Mouse (Mus musculus): Measurements from ENCODE around the gene Pam16. TPM values are rescaled to one million over a fixed set of nuclear protein-coding genes. Genes with fewer than 3 reads are reported as not detected.
A peak's percentile ranks its signal among the peaks of the same experiment; 100 is the strongest.

Pam16 gene
- polyA plus RNA-seq, 3 experiments from 2014 or later: 17.3 to 41.9 (median 31.7) TPM

DNA sequence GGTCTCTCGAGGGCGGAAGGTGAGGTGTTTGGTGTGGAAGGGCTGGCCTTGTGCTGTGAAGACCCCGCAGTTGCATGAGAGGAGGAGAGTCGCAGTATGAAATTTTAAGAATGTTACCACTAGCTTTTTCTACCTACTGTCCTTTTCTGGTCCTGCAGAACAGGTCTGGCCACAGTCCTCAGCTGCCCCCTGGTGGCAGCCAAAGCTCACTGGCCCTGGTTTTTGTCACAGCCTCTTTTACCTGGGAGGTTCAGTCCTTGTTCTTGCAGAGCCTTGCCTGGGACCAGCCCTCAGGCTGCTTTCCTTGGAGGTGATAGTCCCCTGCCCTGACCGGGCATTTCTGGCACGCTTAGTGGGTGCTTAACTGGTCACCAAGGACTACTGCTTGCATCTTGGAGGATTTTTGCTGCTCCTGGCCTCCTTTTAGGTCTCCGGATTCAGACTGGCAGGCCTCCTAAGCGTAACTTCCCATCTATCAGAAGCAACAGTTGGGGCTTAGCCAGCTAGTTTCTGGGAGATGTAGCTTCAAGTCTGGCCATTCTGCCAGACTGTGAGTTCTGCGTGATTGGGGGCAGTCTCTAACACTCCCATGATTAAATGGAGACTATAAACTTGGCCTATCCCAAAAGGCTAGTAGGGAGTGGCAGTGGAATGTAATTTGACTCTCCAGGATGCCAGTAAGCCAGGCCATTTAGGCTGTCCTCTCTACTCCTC is 16.8 kb downstream of the Pam16 start:
- ATAC-seq: peak; percentile 93

DNA sequence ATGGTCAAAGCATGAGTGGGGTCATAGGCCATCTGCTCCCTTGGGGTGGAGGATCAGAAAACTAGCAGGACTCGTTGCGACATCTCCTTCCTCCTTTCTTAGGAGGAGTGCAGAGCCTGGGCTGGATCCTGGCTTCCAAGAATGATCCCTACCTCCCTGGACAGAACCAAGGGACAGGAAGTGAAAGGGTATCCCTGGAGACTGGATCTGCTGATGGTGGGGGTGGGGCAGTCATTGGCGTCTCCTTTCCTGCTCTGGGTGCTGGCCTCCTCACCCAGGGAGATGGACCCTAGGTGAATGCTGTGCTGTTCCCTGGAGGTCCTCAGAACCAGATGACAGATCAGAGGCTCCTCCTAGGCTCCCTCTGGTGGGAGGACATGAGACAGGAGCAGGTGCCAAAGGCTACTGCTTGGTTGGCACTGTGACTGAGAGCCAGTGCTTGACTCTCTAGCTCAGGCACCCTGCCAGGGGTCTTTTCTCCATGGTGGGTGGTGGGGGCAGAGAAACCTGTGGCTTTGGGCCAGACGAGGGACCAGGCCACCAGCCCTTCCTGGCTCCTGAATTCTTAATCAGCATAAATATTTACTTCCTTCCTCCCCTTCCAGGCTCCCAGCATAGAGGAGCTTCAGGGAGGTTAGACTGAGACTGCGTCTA is 18.2 kb downstream of the Pam16 start:
- no peak for ATAC-seq

DNA sequence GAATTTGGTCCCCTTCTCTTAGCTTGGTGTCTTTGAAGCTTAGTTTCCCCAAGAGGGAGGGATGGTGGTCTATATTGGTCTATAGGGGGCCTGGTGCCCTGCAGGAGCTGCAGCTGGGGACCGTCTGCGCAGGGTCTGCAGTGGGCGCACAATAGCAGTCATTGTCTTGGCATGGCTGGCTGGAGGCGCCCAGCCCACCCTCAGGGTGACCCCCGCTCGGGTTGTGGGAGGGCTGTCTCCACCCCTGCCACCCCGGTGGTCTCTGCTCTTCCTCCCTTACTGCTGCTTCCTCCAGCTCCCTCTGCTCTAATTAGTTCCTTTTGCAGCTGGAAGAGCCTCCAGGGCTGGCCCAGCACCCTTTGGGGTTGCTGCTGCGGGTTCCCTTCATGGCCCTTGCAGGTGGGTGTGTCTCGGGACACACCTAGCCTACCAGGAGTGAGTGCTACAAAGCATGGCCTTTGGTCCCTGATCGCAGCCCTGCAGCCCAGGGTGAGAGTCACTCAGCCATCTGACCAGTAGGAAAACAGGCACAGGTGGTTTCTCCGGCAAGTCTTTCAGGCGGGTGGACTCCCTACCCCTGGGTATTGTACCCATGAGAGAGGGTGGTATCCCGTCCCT is 19.2 kb downstream of the Pam16 start:
- ATAC-seq: no peak

DNA sequence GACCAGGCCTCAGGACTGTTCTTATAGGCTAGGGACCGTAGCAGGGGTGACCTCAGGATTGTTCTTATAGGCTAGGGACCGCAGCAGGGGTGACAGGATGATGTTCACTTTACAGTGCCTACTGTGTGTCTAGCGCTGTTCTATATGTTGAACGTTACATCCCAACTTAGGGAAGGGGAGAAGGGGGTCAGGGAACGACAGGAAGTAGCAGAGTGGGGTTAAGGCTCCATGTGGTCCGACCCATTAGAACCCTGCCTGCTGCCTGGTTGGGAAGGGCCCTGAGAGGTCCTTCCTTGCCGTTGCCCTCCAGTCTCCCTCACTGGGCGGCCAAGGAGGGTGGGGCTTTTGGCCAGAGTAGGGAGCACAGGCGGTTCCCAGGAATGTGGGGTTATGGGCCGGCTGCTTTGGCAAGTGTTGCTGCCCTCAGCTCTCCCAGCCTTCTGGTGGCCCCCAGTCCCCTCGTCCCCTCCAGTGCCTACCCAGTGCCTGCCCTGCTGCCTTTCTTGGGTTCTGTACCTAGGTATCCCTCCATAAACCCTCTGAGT is 20.4 kb downstream of the Pam16 start:
- no peak for ATAC-seq

DNA sequence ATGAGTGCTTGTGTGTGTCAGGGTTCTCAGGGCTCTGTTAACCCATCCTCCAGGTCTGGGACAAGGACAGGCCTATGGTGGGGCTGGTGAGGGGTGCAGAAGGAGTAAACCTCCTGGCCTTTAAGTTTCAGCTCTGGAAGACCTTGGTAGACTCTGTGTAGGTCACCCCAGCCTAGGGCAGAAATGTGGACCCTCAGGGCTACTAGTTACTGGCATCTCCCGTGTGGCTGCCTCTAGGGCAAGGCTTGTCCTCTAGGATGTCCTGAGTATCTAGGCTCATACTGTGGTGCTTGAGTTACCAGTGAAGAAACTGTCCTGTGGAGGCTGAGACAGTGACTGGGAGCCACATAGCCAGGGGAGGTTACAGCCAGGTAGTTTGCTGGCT is 21.3 kb downstream of the Pam16 start:
- no peak for ATAC-seq

DNA sequence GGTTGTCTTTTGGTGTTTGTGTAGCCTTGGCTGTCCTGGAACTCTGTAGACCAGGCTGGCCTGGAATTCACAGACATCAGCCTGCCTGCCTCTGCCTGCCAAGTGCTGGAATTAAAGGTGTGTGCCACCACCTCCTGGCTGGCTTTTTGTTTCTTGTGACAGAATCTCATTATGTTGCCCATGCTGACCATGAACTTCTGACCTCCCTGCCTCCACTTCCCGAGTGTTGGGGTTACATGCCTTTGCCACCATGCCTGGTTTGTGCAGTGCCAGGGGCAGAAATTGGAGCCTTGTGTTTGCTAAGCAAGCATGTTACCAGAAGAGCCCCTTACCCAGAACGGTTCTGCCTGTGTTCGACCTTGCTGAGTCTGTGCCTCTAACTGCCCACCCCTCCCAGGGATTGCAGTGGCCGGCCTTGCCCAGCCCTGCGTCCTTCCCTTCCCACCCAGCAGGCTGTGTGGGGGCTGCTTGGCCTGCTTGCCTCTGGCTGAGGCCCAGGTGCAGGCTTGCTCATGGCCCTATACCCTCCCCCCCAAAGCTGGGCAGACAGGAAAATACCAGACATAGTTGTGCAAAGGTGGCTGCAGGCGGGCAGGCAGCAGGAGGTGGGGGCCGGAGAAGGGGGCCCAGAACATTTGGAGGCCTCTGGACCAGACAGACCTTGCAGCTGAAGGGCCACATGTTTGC is 21.9 kb downstream of the Pam16 start:
- ATAC-seq: no peak

DNA sequence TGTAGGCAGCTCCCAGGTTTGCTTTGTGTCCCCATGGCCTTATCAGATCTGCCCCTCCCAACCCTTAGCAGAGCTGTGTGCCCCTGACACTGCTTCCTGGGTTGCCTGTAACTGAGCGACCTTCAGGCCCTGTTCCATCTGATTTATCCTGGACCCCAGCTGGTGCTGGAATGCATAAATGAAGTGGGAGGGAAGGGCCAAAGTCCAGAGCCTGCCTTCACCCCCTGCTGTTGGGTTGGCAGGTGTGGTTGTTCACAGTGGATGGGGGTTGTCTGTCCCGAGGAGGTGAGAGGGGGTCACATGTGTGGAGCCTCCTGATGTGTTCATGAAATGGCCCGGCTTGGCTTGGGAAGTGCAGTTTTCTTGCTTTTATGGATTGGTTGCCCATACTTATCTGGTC is 22.6 kb downstream of the Pam16 start:
- no peak for ATAC-seq

DNA sequence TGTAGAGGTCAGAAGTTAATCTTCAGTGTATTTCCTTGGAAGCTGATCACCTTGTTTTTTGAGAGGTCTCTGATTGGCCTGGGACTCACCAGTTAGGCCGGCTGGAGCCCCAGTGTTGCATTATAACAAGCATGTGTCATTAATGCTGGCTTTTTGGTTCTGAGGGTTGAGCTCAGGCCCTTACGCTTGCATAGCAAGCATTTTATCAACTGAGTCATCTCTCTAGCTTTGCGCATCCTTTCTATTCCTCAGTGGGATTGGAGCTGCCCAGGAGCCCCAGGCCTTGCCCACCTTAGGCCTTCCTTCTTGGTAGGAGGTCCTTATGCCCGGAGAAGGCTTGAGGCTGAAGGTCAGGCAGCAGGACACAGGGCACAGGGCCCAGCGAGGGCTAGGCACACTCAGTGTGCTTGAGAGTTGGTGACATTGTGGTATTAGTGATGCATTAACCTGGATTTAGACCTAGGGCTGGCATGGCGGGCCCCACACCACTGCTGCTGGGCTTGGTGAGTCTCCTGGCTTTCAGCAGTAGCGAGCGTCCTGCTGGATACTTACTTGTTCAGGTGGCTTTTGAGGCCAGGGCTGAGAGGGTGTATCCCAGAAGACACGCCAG is 24.0 kb downstream of the Pam16 start:
- no peak for ATAC-seq

DNA sequence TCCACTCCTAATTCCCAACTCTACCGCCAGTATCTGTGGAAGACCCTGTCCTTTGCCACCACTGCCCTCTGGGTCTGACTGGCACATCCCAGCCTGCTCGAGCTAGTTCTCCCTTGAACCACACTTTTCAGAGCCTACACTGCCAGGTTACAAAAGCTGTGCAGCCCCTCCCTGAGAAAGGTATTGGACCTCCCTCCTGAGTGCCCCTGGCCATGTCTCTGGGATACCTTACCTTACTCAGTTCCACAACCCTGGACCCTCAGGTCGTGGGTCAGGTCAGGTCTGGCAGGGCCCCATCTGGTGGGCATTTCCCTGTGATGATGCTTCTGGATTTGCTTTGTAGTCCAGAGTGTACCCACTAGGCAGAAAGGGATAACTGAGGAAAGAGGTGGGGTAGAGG is 25.2 kb downstream of the Pam16 start:
- no peak for ATAC-seq

DNA sequence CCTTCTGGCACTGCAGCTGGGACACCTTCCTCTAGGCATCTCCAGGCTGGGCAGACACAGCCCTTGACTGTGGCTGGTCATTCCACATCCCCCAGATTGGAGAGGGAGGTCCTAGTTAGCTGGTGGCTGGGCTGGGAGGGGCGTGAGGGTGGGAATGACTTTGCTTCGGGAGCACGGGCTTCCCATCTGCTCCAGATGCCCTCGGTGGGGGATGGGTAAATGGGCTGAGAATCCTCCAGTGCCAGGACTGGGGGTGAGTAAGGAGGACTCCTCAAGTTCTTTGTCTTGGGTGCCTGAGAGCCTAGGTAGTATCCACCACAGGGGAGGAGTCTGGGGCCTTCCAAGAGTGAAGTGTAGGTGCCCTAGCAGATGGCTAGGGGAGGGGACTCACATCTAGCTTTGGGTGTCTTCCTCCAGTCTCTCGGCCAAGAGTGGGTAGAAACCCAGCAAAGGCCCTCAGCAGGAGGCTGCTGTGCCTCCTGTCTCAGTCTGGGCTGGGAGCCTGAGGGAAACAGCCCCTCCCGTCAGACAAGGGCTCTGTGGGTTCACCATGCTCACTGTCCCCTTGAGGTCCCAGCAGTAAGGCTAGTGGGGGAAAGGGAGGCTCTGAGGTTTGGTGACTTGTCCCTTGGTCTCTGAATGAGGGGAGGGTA is 25.8 kb downstream of the Pam16 start:
- ATAC-seq: no peak

DNA sequence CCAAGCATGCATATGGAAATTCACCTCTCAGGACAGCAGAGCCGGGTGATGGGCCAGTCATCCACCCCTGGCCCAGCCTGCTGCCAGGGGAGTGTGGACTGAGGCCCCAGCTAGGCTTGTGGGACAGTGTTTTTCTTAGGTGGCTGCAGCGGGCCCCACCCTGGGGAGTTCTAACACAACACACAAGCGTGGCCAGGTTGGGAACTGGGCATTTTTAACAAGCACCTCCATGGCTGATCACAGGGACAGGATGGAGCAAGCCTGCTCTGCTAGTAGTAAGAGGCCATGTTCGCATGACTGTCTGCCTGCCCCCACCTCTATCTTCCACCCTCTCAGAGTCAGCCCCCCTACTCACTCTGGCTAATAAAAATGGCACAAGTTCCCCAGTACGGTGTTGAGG is 26.7 kb downstream of the Pam16 start:
- ATAC-seq: no peak

DNA sequence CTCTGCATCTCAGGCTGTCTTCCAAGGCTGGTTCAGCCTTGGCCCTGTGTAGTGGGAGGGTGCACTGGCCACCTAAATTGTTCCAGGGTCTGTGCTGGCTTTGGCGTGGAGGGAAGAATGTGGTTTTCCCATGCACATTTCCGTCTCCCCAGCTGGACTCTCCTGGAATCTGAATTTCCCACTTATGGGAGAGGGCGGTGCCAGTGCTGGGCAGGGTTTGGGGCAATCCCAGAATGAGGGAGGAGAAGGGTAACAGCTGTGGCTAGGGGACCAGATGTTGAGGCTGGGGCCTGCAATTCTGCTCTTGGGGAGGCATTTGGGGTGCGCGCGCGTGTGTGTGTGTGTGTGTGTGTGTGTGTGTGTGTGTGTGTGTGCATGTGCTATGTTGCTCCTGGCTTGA is 27.5 kb downstream of the Pam16 start:
- no peak for ATAC-seq

DNA sequence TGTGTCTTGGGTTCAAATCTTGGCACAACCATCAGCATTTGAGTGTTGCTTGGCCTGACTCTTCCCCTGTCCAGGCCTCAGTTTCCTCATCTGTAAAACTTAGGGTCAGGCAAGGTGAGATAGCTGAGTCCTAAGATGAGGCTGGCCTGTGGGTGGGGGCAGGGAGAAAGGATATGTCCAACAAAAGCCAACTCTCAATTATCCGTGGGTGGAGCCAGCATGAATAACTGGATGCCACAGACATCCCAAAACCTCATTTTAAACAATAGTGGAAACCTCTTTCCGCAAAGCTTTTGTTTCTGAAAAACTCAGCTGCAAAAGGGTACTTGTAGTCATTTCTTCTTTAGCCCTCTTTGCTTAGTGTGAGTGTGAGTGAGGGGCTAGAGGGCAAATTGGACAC is 28.0 kb downstream of the Pam16 start:
- no peak for ATAC-seq

DNA sequence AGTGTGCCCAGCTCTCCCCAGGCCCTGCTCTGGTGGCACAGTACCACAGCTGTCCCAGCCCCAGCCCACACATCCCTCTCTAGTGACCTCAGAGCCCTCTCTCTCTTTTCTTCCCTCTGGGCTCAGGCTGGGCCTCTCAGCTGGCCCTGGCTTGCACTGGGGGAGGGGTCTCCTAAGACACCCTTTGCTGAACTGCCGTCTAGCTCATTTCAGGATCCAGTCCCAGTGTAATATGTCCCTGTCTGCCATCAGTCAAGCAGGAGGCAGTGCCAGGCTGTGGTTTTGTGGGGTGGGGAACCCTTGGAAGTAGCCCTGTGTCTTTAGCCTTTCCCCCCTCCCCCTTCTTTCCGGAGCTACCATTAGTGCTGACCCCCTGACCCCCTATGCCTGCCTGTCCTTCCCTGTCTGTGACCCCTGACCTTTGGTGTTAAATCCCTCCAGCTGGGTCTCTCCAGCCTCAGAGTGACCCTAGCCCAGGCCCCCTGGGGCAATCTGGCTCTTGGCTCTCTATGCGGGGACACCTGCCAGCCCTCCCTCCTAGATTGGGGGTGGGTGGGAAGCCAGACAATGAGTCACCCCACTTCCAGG is 28.6 kb downstream of the Pam16 start:
- ATAC-seq: no peak

DNA sequence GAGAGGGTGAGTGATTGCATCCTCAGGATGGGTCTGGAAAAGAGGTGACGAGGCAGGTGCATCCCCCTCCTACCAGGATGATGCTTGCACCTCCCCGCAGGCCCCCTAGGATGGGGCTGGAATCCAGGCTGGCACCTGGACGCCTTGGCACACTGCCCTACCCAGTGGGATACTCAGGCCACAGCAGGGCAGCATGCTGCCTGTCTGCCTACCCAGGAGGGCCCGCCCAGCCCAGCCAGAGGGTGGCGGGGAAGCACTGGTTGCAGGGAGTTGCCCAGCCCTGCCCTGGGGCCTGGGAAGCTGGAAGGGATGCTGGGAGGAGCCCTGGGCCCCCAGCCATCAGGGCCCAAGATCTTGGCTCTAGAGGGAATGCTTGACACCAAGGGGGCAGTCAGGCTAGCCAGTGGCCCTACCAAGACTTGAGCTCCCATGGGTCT is 29.2 kb downstream of the Pam16 start:
- ATAC-seq: no peak

DNA sequence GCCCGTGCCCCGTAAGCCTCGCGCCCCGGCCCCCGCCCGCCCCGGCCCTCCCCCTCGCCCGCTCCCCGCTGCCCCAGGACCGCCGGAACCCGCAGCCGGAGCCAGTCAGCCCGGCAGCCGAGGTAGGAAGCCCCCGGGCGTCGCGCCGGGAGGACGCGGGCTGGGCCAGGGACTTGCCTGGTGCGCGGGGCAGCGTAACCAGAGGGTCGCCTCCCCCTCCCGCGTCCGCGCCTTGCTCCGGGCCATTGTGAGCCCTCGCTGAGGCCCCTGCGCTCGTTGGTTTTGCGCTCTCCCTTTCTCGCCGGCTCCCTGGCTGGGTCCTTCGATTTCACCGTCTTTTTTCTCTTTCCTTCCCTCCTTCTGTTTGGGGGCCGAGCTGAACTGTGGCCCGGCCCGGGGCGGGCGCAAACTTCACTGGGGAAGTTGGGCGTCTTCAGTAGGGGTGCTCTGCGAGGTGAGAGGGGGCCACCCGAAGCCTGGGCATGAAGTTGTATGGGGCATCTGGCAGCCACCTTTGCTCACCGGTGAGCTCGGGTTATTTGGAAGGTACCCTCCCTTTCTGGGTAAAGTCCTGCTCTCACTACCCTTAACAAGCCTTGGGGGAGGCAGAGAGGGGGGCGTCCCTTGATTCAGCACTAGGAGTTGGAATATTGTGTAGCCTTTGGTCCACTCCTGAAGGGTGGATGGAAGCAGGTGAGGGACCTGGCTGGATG is 29.8 kb downstream of the Pam16 start:
- ATAC-seq: peak; percentile 30

DNA sequence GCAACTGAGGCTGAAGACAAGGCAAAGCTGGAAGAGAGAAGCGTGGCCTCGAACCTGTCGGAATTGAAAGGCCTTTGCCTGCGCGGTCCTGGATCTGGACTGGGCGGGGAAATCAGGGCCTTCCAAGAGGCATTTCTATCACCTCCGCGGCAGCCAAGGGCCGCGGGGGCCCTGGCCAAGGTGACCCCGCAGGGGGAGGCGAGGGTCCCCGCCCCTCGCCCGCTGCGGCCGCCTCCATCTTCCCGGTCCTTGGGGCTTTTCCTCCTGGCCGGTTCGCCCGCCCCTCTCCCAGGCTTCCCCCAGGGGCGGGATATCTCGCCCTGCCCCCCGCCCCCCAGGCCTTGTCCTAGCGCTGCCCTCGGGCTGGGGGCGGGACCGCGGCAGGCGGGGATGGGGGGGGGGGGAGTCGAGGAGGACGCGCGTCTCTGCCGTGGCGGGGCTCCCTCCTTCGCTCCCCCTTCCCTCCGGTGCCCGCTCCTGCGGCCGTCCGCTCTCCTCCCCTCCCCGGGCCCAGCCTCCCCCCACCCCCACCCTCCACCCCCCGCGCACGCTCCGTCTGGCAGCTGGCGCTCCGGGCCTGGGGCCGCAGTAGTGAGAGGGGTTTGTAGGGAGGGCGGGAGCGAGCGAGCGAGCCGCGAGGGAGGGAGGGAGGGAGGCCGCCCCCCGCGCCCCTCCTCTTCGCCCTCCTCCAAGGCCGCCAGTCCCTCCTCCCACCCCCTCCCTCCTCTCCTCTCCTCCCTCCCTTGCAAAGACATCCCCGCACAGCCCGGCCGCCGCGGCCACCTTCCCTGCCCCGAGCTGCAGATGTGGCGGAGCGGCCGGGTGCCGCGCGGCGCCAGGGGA is 30.6 kb downstream of the Pam16 start, which contains the start of gene Glis2:
Gene Glis2 (plus strand): TSS at position 743 of the 843 bp plus-strand sequence.
- peak; percentile 30 for ATAC-seq

DNA sequence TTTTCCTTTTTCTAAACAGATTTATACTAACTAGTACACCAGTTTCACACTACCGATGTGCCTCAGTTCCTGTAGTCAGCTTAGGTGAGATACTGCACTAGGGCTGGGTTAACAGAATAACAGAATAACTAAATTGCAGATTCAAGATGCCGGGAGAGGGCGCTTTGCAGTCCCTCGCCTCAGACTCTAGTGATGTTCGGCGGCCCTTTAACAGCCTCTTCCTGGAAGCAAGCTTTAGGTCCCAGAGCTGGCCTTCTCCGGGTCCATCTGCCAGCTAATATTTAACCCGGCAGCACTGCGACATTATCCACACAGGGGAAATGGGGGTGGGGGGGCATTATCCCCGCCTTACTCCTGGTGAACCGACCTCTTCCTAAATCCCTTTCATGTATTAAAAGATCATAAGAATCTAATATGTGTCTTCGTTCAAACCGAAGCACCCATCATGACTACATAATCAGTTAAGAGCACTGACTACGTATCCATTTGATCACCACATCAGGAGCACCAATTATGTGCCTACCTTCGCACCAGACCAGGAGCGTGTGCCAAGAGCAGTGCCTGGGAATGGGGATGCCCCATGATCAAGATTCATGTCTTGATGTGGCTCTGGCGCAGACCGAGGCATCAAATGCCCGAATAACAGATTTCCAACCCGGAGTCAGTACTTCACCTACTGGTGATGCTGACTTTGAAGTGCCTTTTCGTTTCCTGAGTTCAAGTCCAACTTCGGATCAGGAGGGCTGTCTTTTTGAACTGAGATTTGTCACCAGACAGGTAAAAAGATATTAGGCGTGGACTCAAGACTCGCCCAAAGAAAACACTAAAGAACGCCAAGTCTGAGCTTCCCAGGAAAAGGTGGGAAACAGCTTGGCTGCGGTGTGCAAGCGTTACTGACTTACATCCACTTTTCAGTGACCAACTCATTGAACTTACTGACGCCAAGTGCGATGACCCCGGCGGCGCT is 31.6 kb downstream of the Pam16 start:
- ATAC-seq: peak; percentile 36

DNA sequence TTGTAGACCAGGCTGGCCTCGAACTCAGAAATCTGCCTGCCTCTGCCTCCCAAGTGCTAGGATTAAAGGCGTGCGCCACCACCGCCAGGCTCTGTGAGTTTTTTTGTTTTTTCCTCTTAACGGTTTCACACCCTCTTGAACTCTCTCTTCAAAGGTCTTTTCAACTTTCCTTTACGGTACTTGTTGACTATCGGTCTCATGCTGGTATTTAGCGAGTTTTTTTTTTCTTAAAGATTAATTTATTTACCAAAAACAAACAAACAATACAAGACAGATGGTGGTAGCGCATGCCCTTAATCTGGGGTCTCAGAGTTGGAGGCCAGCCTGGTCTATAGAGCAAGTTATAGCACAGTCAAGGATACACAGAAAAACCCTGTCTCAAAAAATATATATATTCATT is 34.6 kb downstream of the Pam16 start:
- no peak for ATAC-seq

Data from inflammation-experienced regulatory T-cells, adult 6 months (primary cell).